Mouse (Mus musculus) embryonic stem cell, embryonic (primary cell): ENCODE data around the gene Mettl16.

Source experiments
- CTCF ChIA-PET, 4 experiments: fragments of 300-600 bp in 2 of 4; fragments of 350-600 bp in 2 of 4; sonication (Branson Sonifier 250); formaldehyde crosslinking; loops; one replicate each; lab custom pipeline; 2022; ENCODE audit warnings: inconsistent platforms in 2 of 4; lab: Charles Lee
- POLR2A ChIA-PET, 4 experiments: fragments of 300-600 bp in 2 of 4; fragments of 350-600 bp in 2 of 4; sonication (Branson Sonifier 250); formaldehyde crosslinking; loops; one replicate each; lab custom pipeline; 2022; ENCODE audit warnings: antibody characterized with exemption in 4 of 4, inconsistent platforms in 1 of 4; lab: Charles Lee

Mettl16 gene

GRCm38 (mm10) chr11:74770595-74771207, at the start of gene Mettl16:
Mettl16 (plus strand) TSS chr11:74770830.
- ChIA-PET CTCF (interaction anchor here in 3 of 4 experiments (0.6 to 1.6 kb wide), 5 partner anchors 46 to 329 kb away, joined by 3 to 5 read pairs (median 4); partner anchors contain the start of gene Pafah1b1 (in 2 of the 3)), POLR2A (interaction anchor here (0.6 to 4.1 kb wide), 119 partner anchors 8 to 908 kb away, joined by 3 to 80 read pairs (median 5); partner anchors contain the start of genes Pafah1b1 (in 4 of the 4), Cluh (in 2 of the 4), Mnt (in 2 of the 4) and Smg6 (in 2 of the 4))

GRCm38 (mm10) chr11:74721141-74721540, 49.5 kb upstream of the Mettl16 start:
- CTCF ChIA-PET = interaction anchor here in 2 of 4 experiments (0.8 to 1.3 kb wide), 3 partner anchors 11 to 87 kb away, joined by 3 to 4 read pairs (median 3); no protein-coding TSS in a partner anchor
- POLR2A ChIA-PET = interaction anchor here (0.6 to 10.2 kb wide), 38 partner anchors 9 to 1596 kb away, joined by 3 to 78 read pairs (median 4); partner anchors contain the start of genes Mettl16 (in 3 of the 4), Hic1 (in 1 of the 4) and Mnt (in 1 of the 4)

- CTCF ChIA-PET = interaction anchor here in 1 of 4 experiments (0.5 kb wide), 1 partner anchor 176 kb away, joined by 20 read pairs; no protein-coding TSS in a partner anchor
- POLR2A ChIA-PET = interaction anchor here (0.7 to 10.2 kb wide), 24 partner anchors 10 to 202 kb away, joined by 3 to 78 read pairs (median 5); partner anchors contain the start of gene Mettl16 (in 2 of the 4)
Observed at GRCm38 (mm10) chr11:74721971-74722370, 48.7 kb upstream of the Mettl16 start.

- ChIA-PET POLR2A (interaction anchor here (0.5 to 10.2 kb wide), 80 partner anchors 8 to 1577 kb away, joined by 3 to 78 read pairs (median 5); partner anchors contain the start of genes Mettl16 (in 4 of the 4), Mnt (in 3 of the 4), Cluh (in 1 of the 4) and Tlcd2 (in 1 of the 4)), CTCF (interaction anchor here in 2 of 4 experiments (0.6 to 1.2 kb wide), 7 partner anchors 13 to 107 kb away, joined by 3 to 6 read pairs (median 3); partner anchors contain the start of gene Mettl16 (in 2 of the 2))
Observed at GRCm38 (mm10) chr11:74723357-74724234, 47.0 kb upstream of the Mettl16 start.

GRCm38 (mm10) chr11:74724235-74724791, 46.3 kb upstream of the Mettl16 start, which contains the start of gene Pafah1b1:
Pafah1b1 (minus strand) TSS chr11:74724670.
- CTCF ChIA-PET = interaction anchor here in 3 of 4 experiments (0.6 to 1.2 kb wide), 7 partner anchors 14 to 106 kb away, joined by 3 to 6 read pairs (median 3); partner anchors contain the start of gene Mettl16 (in 2 of the 3)
- POLR2A ChIA-PET = interaction anchor here (0.6 to 10.2 kb wide), 85 partner anchors 9 to 737 kb away, joined by 3 to 78 read pairs (median 4); partner anchors contain the start of genes Mettl16 (in 4 of the 4), Mnt (in 3 of the 4), Cluh (in 1 of the 4) and Tlcd2 (in 1 of the 4)

GRCm38 (mm10) chr11:74725181-74725580, 45.4 kb upstream of the Mettl16 start:
- POLR2A ChIA-PET = interaction anchor here (0.6 to 10.2 kb wide), 57 partner anchors 8 to 198 kb away, joined by 3 to 78 read pairs (median 4); partner anchors contain the start of genes Mettl16 (in 4 of the 4), Mnt (in 3 of the 4) and Cluh (in 1 of the 4)
- CTCF ChIA-PET = no interaction called here

- ChIA-PET POLR2A (interaction anchor here in 2 of 4 experiments (0.6 to 4.8 kb wide), 7 partner anchors 10 to 103 kb away, joined by 3 to 24 read pairs (median 4); partner anchors contain the start of genes Pafah1b1 (in 2 of the 2) and Mettl16 (in 1 of the 2)), CTCF (interaction anchor here in 2 of 4 experiments (0.6 to 0.7 kb wide), 2 partner anchors 125 to 358 kb away, joined by 3 to 4 read pairs; no protein-coding TSS in a partner anchor)
Observed at GRCm38 (mm10) chr11:74734917-74735316, 35.7 kb upstream of the Mettl16 start.

- CTCF ChIA-PET = interaction anchor here in 1 of 4 experiments (0.6 kb wide), 1 partner anchor 188 kb away, joined by 3 read pairs; no protein-coding TSS in a partner anchor
Observed at GRCm38 (mm10) chr11:74737861-74738260, 32.8 kb upstream of the Mettl16 start.

GRCm38 (mm10) chr11:74748022-74748421, 22.6 kb upstream of the Mettl16 start:
- POLR2A ChIA-PET = interaction anchor here (0.5 to 2.7 kb wide), 10 partner anchors 8 to 217 kb away, joined by 3 to 19 read pairs (median 3); partner anchors contain the start of genes Pafah1b1 (in 2 of the 4), Ccdc92b (in 1 of the 4) and Mettl16 (in 1 of the 4)
- CTCF ChIA-PET = interaction anchor here in 1 of 4 experiments (0.5 kb wide), 1 partner anchor 37 kb away, joined by 8 read pairs; no protein-coding TSS in a partner anchor

More at GRCm38 (mm10) chr11:74737861-74738260, 32.8 kb upstream of the Mettl16 start:
- POLR2A ChIA-PET = interaction anchor here in 1 of 4 experiments (1.6 kb wide), 1 partner anchor 33 kb away, joined by 3 read pairs; the partner anchor contains the start of gene Mettl16

GRCm38 (mm10) chr11:74749241-74749640, 21.4 kb upstream of the Mettl16 start:
- CTCF ChIA-PET = interaction anchor here in 1 of 4 experiments (0.5 to 0.7 kb wide), 2 partner anchors 133 to 1021 kb away, joined by 3 read pairs; no protein-coding TSS in a partner anchor
- POLR2A ChIA-PET = interaction anchor here (0.6 to 2.7 kb wide), 23 partner anchors 9 to 111 kb away, joined by 3 to 19 read pairs (median 5); partner anchors contain the start of genes Mettl16 (in 3 of the 4) and Pafah1b1 (in 3 of the 4)

GRCm38 (mm10) chr11:74750662-74751351, 19.8 kb upstream of the Mettl16 start:
- ChIA-PET POLR2A (interaction anchor here in 3 of 4 experiments (1.0 to 3.7 kb wide), 3 partner anchors 20 to 76 kb away, joined by 3 to 13 read pairs (median 6); partner anchors contain the start of genes Mettl16 (in 1 of the 3) and Pafah1b1 (in 1 of the 3)), CTCF (interaction anchor here in 2 of 4 experiments (0.6 kb wide), 2 partner anchors 10 to 114 kb away, joined by 3 to 11 read pairs; no protein-coding TSS in a partner anchor)

- CTCF ChIA-PET = interaction anchor here in 3 of 4 experiments (0.6 kb wide), 3 partner anchors 9 to 154 kb away, joined by 3 to 11 read pairs (median 3); no protein-coding TSS in a partner anchor
- POLR2A ChIA-PET = interaction anchor here in 3 of 4 experiments (0.5 to 3.7 kb wide), 12 partner anchors 19 to 1605 kb away, joined by 3 to 13 read pairs (median 4); partner anchors contain the start of genes Mettl16 (in 1 of the 3) and Pafah1b1 (in 1 of the 3)
Observed at GRCm38 (mm10) chr11:74751352-74752066, 19.1 kb upstream of the Mettl16 start.

- ChIA-PET CTCF (no interaction called here), POLR2A (interaction anchor here in 3 of 4 experiments (0.8 to 2.1 kb wide), 4 partner anchors 10 to 14 kb away, joined by 3 to 9 read pairs (median 4); partner anchors contain the start of gene Mettl16 (in 3 of the 3))
Observed at GRCm38 (mm10) chr11:74756631-74757030, 14.0 kb upstream of the Mettl16 start.

GRCm38 (mm10) chr11:74761011-74761705, 9.5 kb upstream of the Mettl16 start:
- ChIA-PET CTCF (interaction anchor here in 1 of 4 experiments (0.8 kb wide), 1 partner anchor 10 kb away, joined by 3 read pairs; no protein-coding TSS in a partner anchor), POLR2A (interaction anchor here in 3 of 4 experiments (0.8 to 1.6 kb wide), 8 partner anchors 10 to 138 kb away, joined by 3 to 5 read pairs (median 3); partner anchors contain the start of genes Pafah1b1 (in 3 of the 3) and Mettl16 (in 1 of the 3))
